Mouse (Mus musculus) urinary bladder, postnatal 4 days (tissue): ENCODE results near the gene Itgb8.

Source experiments
- DNase-seq, 2 experiments: peaks; one replicate each; pipeline ENCODE4 v3.0.0; 2021 to 2022; ENCODE audit warnings: low spot score in 2 of 2

Gene Itgb8

DNA sequence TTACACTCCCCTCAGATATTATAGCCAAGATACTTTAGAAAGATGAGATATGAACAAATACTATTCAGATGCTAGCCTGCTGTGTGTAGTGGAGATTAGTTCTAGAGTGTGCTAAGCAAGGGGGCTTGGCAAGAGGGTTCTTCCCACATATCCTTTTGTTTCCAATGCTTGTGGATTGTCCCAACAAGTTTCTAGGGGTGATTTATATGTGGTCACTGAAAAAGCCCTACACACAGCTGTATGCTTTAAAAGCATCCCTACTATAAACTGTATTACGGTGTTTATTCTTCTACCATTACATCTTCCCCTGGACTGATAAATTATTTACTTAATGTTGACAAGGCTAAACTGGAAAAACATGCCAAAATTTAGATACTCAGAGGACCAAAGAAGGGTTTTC, 92.6 kb downstream of the Itgb8 start:
- DNase-seq, result no peak

DNA sequence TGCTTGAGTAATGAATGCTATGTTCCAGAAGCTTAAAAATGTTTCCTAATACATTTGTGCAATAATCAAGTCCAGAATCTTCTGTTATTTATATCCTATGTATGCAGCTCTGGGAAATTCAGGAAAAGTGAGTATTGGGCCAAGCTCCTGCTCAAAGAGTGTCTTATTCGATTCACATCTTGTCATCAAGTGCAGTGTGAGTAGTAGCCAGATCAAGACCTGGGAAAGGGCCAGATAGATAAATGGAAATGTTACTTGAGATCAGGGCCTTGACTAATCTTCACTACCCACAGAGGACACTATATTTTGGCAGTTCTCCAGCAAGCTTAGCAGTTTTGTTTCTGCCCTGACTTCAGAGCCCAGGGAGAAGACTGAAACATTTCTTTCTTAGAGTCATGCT, 100.7 kb downstream of the Itgb8 start:
- no peak for DNase-seq

DNA sequence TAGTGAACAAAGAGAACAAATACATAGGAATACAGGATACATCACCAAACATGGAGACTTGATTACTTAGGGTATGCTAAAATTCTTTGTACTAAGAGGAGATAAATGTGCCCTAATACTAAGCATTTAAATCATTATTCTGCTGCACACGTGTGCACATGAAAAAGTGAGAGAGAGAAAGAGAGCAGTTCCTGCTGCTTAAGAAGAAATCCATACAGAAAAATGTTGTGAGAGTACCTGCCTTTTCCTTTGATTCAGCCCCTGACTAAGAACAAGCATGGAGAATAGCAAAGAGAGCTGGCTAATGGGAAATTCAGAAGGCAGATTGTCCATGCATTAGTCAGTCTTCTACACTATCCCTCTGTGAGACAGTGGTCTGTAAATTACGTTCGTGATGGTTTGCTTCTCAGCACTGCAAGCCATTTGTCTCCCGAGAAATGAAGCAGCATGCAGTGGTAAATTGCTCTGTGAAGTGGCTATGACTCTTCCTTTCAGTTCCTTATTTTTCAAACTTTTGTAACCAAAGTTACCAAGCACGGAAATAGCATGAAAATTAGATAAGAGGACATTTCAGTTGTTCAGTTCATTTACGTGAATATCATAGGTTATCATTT, 125.0 kb downstream of the Itgb8 start:
- no peak for DNase-seq

DNA sequence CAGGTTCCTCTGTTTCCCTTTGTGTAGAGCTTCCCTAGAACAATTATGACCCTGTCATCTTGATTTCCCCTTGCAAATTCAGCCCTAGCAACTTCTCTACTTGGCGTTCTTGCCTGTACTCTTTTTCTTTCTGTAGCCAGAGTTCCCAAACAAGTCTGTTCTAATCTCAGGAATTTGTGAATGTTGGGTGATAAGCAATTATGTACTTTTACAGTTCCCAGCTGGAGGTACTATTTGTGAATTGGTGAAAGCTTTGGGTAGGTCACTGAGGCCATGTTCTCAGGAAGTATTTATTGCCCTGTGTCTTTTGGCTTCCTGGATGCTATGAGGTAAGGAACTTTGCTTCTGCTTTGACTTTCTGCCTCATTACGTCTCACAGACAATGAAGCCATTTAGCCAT, 128.5 kb downstream of the Itgb8 start:
- DNase-seq, result no peak
